Mouse (Mus musculus) spleen, adult 2 months (tissue): ENCODE results near the gene Sdk1. TPM values are rescaled to one million over a fixed set of nuclear protein-coding genes. Genes with fewer than 3 reads are reported as not detected.

ENCODE experiments used
- DNase-seq, 2 experiments: peaks; one replicate each; pipeline versions ENCODE4 v3.0.0 to v3.0.0-alpha.2; 2012 to 2021; ENCODE audit warnings: low spot score in 2 of 2, low read depth in 1 of 2
- H3K27ac ChIP-seq: fragments of 200-500 bp; 2 replicates; pipeline ENCODE4 v1.5.1; 2012; ENCODE audit warnings: low read length, inconsistent platforms; ENCODE audit not compliant: insufficient read depth
- H3K27me3 ChIP-seq: fragments of 200-500 bp; 2 replicates; pipeline ENCODE4 v1.6.1; 2012; ENCODE audit warnings: mild to moderate bottlenecking, moderate library complexity, low read length, inconsistent platforms; ENCODE audit not compliant: control insufficient read depth, insufficient read depth
- H3K36me3 ChIP-seq: fragments of 200-500 bp; 2 replicates; pipeline ENCODE4 v1.6.1; 2012; ENCODE audit warnings: mild to moderate bottlenecking, low read length, inconsistent platforms; ENCODE audit not compliant: control insufficient read depth, insufficient read depth
- H3K4me1 ChIP-seq: fragments of 200-500 bp; 2 replicates; pipeline ENCODE4 v1.6.1; 2011; ENCODE audit warnings: inconsistent platforms; ENCODE audit not compliant: control insufficient read depth, insufficient read depth, insufficient read length
- H3K4me3 ChIP-seq: fragments of 200-500 bp; 2 replicates; pipeline ENCODE4 v1.5.1; 2011; ENCODE audit warnings: mild to moderate bottlenecking, inconsistent platforms; ENCODE audit not compliant: insufficient read depth, insufficient read length; ENCODE audit errors: extremely low read depth
- CTCF ChIP-seq: fragments of 200-500 bp; IDR thresholded peaks from 2 replicates; pipeline ENCODE4 v1.5.1; 2011; ENCODE audit warnings: mild to moderate bottlenecking, inconsistent platforms; ENCODE audit not compliant: insufficient read depth, insufficient read length, insufficient replicate concordance; ENCODE audit errors: extremely low read depth
- POLR2A ChIP-seq: fragments of 200-500 bp; IDR thresholded peaks from 2 replicates; pipeline ENCODE4 v1.6.1; 2011; ENCODE audit warnings: low read depth, low read length, inconsistent platforms
- WGBS: fragments of 180-500 bp; shearing (Covaris S2); methylation state at CpG from one replicate; pipeline ENCODE4 v1.1.7; 2018; 5-methylcytosine and 5-hydroxymethylcytosine counted together
- polyA plus RNA-seq: library from polyadenylated mRNA; depleted of rRNA; stranded (reverse); fragments of >200 nt; gene quantifications from 2 replicates; pipeline ENCODE4 v1.2.3, GENCODE M21; 2012

Sdk1 gene
- polyA plus RNA-seq, 1 experiment, result 0.62 TPM

DNA sequence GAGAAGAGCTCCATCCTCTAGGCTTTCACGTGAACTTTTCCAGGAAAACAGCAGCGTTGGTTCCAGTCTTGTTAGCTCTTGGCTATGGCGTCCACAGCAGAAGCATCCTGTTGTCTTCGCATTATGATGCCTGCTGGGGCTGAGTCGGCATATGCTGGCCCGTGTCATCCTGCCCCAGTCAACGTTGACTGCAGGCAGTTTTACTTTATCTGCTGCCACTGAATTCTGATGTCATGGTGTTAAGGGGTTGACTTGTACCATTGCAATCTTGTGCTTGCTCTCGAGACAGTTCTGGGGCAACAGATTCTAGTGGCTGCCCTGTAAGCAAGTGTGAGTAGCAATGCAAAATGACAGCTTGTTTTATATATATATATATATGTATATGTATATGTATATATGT, 153.3 kb downstream of the Sdk1 start:
- Histone ChIP-seq H3K36me3 (no peaks in the 10 kb centered on the region), H3K27me3 (no peaks in the 10 kb centered on the region), H3K27ac (no peak overlapping the region), H3K4me3 (no peak overlapping the region), H3K4me1 (no peaks in the 10 kb centered on the region)
- no peak for DNase-seq
- 89% methylated on average over 8 of the region's 8 CpGs for WGBS
- TF ChIP-seq CTCF, result no peak
- TF ChIP-seq POLR2A, result no peak

DNA sequence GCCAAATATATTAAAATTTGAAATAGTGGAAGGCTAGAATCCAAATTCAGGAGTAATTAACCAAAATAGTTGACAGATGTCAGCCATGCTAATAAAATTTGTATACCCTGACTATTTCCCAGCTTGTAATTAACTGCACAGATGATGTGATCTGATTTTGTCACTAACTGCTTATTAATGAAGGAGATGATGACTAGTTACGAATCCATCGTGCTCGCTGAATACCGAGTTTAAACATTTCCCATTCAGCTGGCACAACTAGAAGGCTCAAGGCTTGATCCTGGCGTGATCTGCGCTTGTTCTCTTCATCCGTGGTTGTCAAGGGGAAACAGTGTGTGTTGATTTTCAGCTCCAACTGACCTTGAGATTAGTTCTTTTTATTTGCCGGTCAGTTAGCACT, 162.5 kb downstream of the Sdk1 start:
- H3K27me3 ChIP-seq, result no peaks in the 10 kb centered on the region

DNA sequence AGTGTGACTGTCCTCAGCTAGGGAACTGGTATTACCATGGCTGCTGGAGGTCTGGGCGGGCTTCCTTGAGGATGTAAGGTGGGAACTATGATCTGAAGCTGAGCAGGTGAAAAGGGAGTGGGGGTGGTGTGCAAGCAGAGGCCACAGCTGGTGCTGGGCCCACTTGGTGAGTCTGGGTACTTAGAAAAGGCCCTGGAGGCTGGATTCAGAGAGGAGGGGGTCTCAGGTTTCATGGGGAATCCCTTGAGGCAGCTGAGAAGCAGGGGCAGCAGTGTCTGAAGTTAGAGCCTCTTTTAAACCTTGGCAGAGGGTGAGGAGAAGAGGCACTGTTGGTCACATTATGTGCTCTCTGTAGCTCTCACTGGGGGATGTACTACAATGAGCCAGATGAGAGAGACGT, 163.4 kb downstream of the Sdk1 start:
- WGBS, result 66% methylated on average over 2 of the region's 2 CpGs
- DNase-seq, result no peak
- TF ChIP-seq POLR2A (no peak), CTCF (no peak)

More for the DNA sequence above, 162.5 kb downstream of the Sdk1 start:
- Histone ChIP-seq H3K36me3 (no peaks in the 10 kb centered on the region), H3K27ac (no peak overlapping the region), H3K4me3 (no peak overlapping the region), H3K4me1 (no peaks in the 10 kb centered on the region)
- 85% methylated on average over 8 of the region's 8 CpGs for WGBS
- TF ChIP-seq CTCF (no peak), POLR2A (no peak)
- no peak for DNase-seq

DNA sequence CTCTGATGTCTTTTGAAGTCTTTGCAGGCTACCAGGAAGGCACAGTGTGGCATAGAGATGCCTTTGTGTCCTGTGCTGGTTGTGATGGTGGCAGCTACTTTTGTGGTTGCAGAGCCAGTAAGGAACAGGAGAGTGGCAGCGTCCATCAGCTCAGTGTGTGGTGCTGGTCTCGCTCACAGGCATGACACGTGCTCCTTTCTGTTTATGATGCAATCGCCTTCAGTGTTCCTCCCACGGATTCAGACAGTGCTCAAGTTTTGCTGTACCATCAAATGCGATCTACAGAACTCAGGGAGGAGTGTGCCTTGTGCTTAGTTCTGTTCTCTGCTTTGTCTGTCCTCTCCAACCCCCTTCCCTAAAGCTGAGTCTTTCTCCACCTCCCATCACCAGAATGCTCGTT, 165.6 kb downstream of the Sdk1 start:
- H3K27me3 ChIP-seq, result no peaks in the 10 kb centered on the region
- no peak overlapping the region for H3K27ac ChIP-seq
- 70% methylated on average over 7 of the region's 7 CpGs for WGBS
- DNase-seq, result no peak
- TF ChIP-seq CTCF, result no peak
- TF ChIP-seq POLR2A, result no peak
- H3K4me1 ChIP-seq, result no peaks in the 10 kb centered on the region
- H3K36me3 ChIP-seq, result no peaks in the 10 kb centered on the region
- no peak overlapping the region for H3K4me3 ChIP-seq

More for the DNA sequence above, 163.4 kb downstream of the Sdk1 start:
- H3K4me3 ChIP-seq, result no peak overlapping the region
- H3K27me3 ChIP-seq, result no peaks in the 10 kb centered on the region
- no peaks in the 10 kb centered on the region for H3K36me3 ChIP-seq
- H3K27ac ChIP-seq, result no peak overlapping the region
- no peaks in the 10 kb centered on the region for H3K4me1 ChIP-seq

DNA sequence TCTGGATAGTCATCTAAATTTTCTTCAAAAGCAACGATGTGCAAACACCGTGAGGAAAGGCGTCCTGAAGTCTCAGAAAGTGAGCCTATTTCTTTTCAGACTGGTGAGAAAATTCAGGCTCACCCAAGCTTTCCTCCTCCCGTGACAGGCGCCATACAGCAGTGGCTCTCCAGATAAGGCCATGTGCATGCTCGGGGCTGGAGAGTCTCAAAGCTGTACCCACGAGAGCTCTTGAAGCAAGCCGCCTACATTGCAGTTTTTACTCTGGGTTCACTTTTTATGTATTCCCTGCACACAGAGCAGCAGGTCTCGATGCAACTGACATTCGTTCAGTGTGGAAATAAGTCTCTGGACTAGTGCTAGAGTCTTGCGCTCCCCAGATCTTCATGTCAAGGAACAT, 171.7 kb downstream of the Sdk1 start:
- Histone ChIP-seq H3K36me3 (no peaks in the 10 kb centered on the region), H3K4me3 (no peak overlapping the region), H3K27me3 (no peaks in the 10 kb centered on the region), H3K27ac (no peak overlapping the region), H3K4me1 (no peaks in the 10 kb centered on the region)
- no peak for DNase-seq
- 82% methylated on average over 11 of the region's 11 CpGs for WGBS
- TF ChIP-seq CTCF, result no peak
- TF ChIP-seq POLR2A, result no peak

DNA sequence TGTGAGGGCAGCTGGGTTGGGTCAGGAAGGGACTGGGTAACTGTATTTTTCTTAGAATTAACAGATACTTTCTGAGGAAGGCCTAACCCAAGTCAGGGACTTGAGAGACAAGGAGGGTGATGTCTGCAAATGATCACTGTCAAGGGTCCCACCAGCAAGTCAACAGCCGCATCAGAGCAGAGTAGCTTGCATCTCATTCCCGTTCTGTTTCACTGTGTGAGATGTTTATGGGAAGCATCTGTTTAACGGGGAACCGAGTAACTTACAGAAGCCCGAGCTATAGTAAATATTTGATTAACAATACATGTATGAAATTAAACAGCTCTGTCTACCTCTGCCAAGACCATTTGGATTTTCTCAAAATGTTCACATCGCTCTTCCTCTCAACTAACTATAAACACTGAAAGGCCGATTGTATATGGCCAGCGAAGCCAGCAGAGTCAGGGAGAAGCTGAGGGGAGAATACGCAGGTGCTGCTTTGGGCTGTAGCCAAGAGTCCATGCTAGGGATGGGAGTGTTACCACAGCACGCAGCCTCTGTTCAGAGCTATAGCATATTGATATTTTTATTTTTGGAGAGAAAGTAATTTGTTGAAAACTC, 174.5 kb downstream of the Sdk1 start:
- Histone ChIP-seq H3K27ac (no peak overlapping the region), H3K27me3 (no peaks in the 10 kb centered on the region), H3K4me1 (no peaks in the 10 kb centered on the region), H3K4me3 (no peak overlapping the region), H3K36me3 (no peaks in the 10 kb centered on the region)
- 81% methylated on average over 10 of the region's 10 CpGs for WGBS
- no peak for DNase-seq
- TF ChIP-seq POLR2A (no peak), CTCF (no peak)

DNA sequence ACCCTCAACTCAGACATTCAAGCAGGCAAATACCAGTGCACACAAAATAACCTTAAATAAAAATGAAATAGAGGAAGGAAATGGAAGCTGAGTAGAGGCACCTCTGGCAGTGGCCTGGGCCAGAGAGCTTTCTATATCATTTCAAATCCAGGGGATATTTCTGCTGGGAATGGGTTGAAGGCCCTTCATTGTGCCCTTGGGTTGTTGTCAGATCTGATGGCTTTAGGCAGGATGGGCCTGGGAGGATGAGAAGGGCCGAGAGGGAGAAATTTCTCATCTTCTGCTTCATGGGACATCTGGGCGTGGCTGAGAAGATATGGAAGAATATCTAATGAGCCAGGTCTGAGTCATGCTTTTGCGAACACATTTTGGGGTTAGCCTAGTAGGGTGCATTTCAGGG, 186.8 kb downstream of the Sdk1 start:
- TF ChIP-seq POLR2A (no peak), CTCF (no peak)
- H3K4me1 ChIP-seq, result no peaks in the 10 kb centered on the region

More for the DNA sequence above, 186.8 kb downstream of the Sdk1 start:
- no peak overlapping the region for H3K27ac ChIP-seq
- no peak for DNase-seq
- no peaks in the 10 kb centered on the region for H3K36me3 ChIP-seq
- no peaks in the 10 kb centered on the region for H3K27me3 ChIP-seq
- WGBS, result 70% methylated on average over 3 of the region's 3 CpGs
- no peak overlapping the region for H3K4me3 ChIP-seq
